ENCODE assay signal across 26 mouse cellular contexts in genomic region chr6:92424991-92425390, GRCm38 (mm10).
DNase-seq lines count a peak whose midpoint lies in the region; ATAC-seq and TF ChIP-seq lines count a peak whose summit lies in the region.
"Had no signal": no experiment of that assay in that cellular context is flagged by ENCODE, and none has a peak within 500 bp of the region (broad histone marks: within the 10 kb centered on the region; RNA-seq: fewer than 3 reads in every experiment).

No protein-coding gene starts in this region.

- WGBS in heart, embryonic 10.5 days = 32% methylated on average over 3 of the region's 3 CpGs
- WGBS in heart, embryonic 12.5 days = 18% methylated on average over 3 of the region's 3 CpGs
- 35% methylated on average over 3 of the region's 3 CpGs for WGBS in lung, embryonic 16.5 days

- H3K36me3 ChIP-seq in heart, embryonic 10.5 days = peaks cover 14% of the 10 kb centered on the region
- peaks cover 20% of the 10 kb centered on the region for H3K36me3 ChIP-seq in heart, embryonic 12.5 days
- H3K36me3 ChIP-seq in lung, embryonic 16.5 days (ENCODE audit: control insufficient read depth, insufficient read depth, low read length) = no peaks in the 10 kb centered on the region
- H3K36me3 ChIP-seq: liver, embryonic 12.5 days had no signal

- H3K9me3 ChIP-seq in heart, embryonic 10.5 days = no peaks in the 10 kb centered on the region
- no peaks in the 10 kb centered on the region for H3K9me3 ChIP-seq in heart, embryonic 12.5 days (replicated peaks)
- no peaks in the 10 kb centered on the region for H3K9me3 ChIP-seq in lung, embryonic 16.5 days (ENCODE audit: control insufficient read depth, low read length)
- H3K9me3 ChIP-seq: embryonic facial prominence, embryonic 10.5 days; embryonic facial prominence, embryonic 15.5 days; liver, embryonic 12.5 days had no signal

- no peak for DNase-seq in heart, embryonic 10.5 days (ENCODE audit: low spot score)
- no peak for DNase-seq in lung, postnatal 10 days
- DNase-seq in 3134 (ENCODE audit: extremely low read depth, insufficient read length, low spot score) = peak; percentile 15
- DNase-seq in gastrocnemius, adult 2 months = no peak
- DNase-seq: adrenal gland, adult 2 months; adrenal gland, postnatal 36 days; cerebellum, adult 2 months; cerebellum, postnatal 25 days; gastrocnemius, postnatal 25 days; kidney, adult 11 months; kidney, postnatal 14 days; left cerebral cortex, postnatal 4 days; liver, postnatal 0 days; spleen, adult 18-20 months; thymus, postnatal 25 days had no signal

- peak overlapping the region; percentile 59 for H3K27ac ChIP-seq in heart, embryonic 10.5 days
- H3K27ac ChIP-seq in heart, embryonic 12.5 days (ENCODE audit: poor library complexity, severe bottlenecking) = no peak overlapping the region
- H3K27ac ChIP-seq in lung, embryonic 16.5 days (ENCODE audit: low read length) = no peak overlapping the region
- peak overlapping the region; percentile 46; the same call in 1 of the 2 replicates for H3K27ac ChIP-seq in embryonic fibroblast, embryonic 13.5 days (ENCODE audit: insufficient read depth, low read length)
- no peak overlapping the region for H3K27ac ChIP-seq in gastrocnemius, adult 2 months
- H3K27ac ChIP-seq: embryonic facial prominence, embryonic 10.5 days; embryonic facial prominence, embryonic 15.5 days; hindbrain, embryonic 14.5 days; liver, embryonic 12.5 days had no signal

- no peak overlapping the region for H3K9ac ChIP-seq in heart, embryonic 12.5 days
- no peak overlapping the region for H3K9ac ChIP-seq in lung, embryonic 16.5 days (ENCODE audit: low read length)
- H3K9ac ChIP-seq: embryonic facial prominence, embryonic 15.5 days; hindbrain, embryonic 14.5 days; liver, embryonic 12.5 days; liver, postnatal 0 days had no signal

- no peak overlapping the region for H3K4me3 ChIP-seq in heart, embryonic 10.5 days
- no peak overlapping the region for H3K4me3 ChIP-seq in heart, embryonic 12.5 days
- no peak overlapping the region for H3K4me3 ChIP-seq in lung, embryonic 16.5 days (ENCODE audit: low read length)
- H3K4me3 ChIP-seq in embryonic fibroblast, embryonic 13.5 days (ENCODE audit: insufficient read depth, low read length) = no peak overlapping the region
- H3K4me3 ChIP-seq in gastrocnemius, adult 2 months = no peak overlapping the region
- H3K4me3 ChIP-seq: embryonic facial prominence, embryonic 10.5 days; embryonic facial prominence, embryonic 15.5 days; liver, embryonic 12.5 days had no signal

- TF ChIP-seq POLR2A in embryonic fibroblast, embryonic 13.5 days (IDR thresholded peaks at IDR 0.05; ENCODE audit: low read depth, low read length) = no peak

- no peak for ATAC-seq in heart, embryonic 12.5 days (ENCODE audit: insufficient number of reproducible peaks, low FRiP score)
- ATAC-seq in lung, embryonic 16.5 days (ENCODE audit: low read depth) = peak; percentile 36; the same call in 1 of the 2 replicates
- ATAC-seq: activated CD4-positive, CD25-positive, alpha-beta regulatory T cell, adult 4 months; CD4-positive, CD25-positive, alpha-beta regulatory T cell, adult 4 months; forebrain, embryonic 14.5 days; liver, embryonic 12.5 days; liver, postnatal 0 days; midbrain, embryonic 16.5 days had no signal

- no peak for TF ChIP-seq CTCF in embryonic fibroblast, embryonic 13.5 days (IDR thresholded peaks at IDR 0.05; ENCODE audit: borderline replicate concordance, insufficient read depth, low read length)
- no peak for TF ChIP-seq CTCF in gastrocnemius, adult 2 months (IDR thresholded peaks at IDR 0.05)

- intact Hi-C loops in gastrocnemius, adult 2 months (cut with DNase I) = loop anchor here (5.0 kb wide), 1 partner anchor 128 kb away; no protein-coding TSS in a partner anchor

- H3K27me3 ChIP-seq in heart, embryonic 10.5 days (ENCODE audit: insufficient read depth, poor library complexity, severe bottlenecking) = no peaks in the 10 kb centered on the region
- no peaks in the 10 kb centered on the region for H3K27me3 ChIP-seq in heart, embryonic 12.5 days (replicated peaks)
- H3K27me3 ChIP-seq in lung, embryonic 16.5 days (ENCODE audit: control insufficient read depth, insufficient read depth, low read depth, low read length) = no peaks in the 10 kb centered on the region
- H3K27me3 ChIP-seq: embryonic facial prominence, embryonic 15.5 days; liver, embryonic 12.5 days had no signal

- no peak overlapping the region for H3K4me2 ChIP-seq in heart, embryonic 12.5 days
- no peak overlapping the region for H3K4me2 ChIP-seq in lung, embryonic 16.5 days (ENCODE audit: low read depth, low read length)
- H3K4me2 ChIP-seq: embryonic facial prominence, embryonic 15.5 days; hindbrain, embryonic 14.5 days; liver, embryonic 12.5 days had no signal

- peaks cover 43% of the 10 kb centered on the region for H3K4me1 ChIP-seq in heart, embryonic 10.5 days
- peaks cover 47% of the 10 kb centered on the region for H3K4me1 ChIP-seq in heart, embryonic 12.5 days (replicated peaks)
- H3K4me1 ChIP-seq in lung, embryonic 16.5 days (replicated peaks; ENCODE audit: control insufficient read depth, insufficient read depth, low read length) = peaks cover 5% of the 10 kb centered on the region
- peaks cover 9% of the 10 kb centered on the region for H3K4me1 ChIP-seq in embryonic fibroblast, embryonic 13.5 days (ENCODE audit: control insufficient read depth, insufficient read depth, low read length)
- H3K4me1 ChIP-seq: liver, embryonic 12.5 days had no signal

Comparison
In these comparisons a context has a peak if more than half of its experiments do, and no peak if none do; other contexts are left out.
1. H3K27ac ChIP-seq: peak in heart, embryonic 10.5 days (single experiment) and embryonic fibroblast, embryonic 13.5 days (single experiment); none in heart, embryonic 12.5 days (single experiment), lung, embryonic 16.5 days (single experiment) and gastrocnemius, adult 2 months (single experiment).